Mouse (Mus musculus): ENCODE data around the gene Lmod3. TPM values are rescaled to one million over a fixed set of nuclear protein-coding genes. Genes with fewer than 3 reads are reported as not detected.

The Lmod3 gene
- polyA plus RNA-seq (2012; rRNA removed) = 0.15 TPM in 1 of 2 replicates, not detected in the other

DNA sequence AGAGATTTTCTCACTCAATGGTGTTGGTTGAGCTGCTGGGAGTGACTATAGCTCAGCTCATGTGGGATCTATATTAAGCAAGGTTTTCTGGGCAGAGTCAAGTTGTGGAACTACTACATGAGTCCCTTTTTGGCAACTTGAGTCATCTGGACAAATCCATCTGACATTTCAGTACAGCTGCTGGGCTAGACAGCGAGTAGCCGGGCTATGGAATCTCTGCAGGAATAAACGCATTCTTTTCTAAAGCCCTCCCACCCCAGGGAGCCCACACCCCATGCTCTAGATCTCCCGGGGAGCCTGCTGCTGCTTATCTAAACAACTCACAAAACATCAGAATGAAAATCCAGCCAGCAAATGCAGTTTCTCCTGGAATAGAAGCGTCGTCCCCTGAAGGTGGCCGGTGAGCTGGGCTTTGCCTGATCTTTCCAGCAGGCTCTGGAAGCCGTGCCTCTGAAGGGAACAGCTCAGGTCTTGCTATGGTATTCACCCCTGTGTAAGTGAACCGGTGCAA is at the start of gene Lmod3:
Gene Lmod3, minus strand, starts transcription at position 49 of the 511 bp plus-strand sequence.
- peak in 1 of 2 experiments; percentile 32 for DNase-seq (ENCODE audit: extremely low spot score in 1 of 2, low spot score in 1 of 2)

GRCm38 (mm10) chr6:97302303-97302702 is 49.7 kb upstream of the Lmod3 start:
- no peak for DNase-seq (ENCODE audit: extremely low spot score in 1 of 2, low spot score in 1 of 2)

DNA sequence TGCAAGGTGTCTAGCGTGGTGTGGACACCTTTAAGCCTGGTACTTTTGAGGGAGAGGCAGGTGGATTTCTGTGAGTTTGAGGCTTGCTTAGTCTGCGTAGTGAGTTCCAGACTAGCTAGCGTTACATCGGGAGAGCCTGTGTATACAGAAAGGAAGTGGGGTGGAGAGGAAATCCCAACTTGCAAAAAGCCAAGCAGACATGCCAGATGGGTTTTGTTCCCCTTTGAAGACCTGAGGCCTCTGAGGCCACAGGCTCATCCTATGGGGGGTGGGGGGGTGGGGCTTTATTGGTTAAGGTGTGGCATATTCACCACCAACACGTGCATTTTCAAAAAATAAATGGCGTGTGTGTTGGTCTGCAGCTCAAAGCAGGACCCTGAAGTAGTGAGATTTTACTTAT is 48.1 kb upstream of the Lmod3 start:
- DNase-seq (ENCODE audit: extremely low spot score in 1 of 2, low spot score in 1 of 2) = no peak

- no peak for DNase-seq (ENCODE audit: extremely low spot score in 1 of 2, low spot score in 1 of 2)
These were observed 47.6 kb upstream of the Lmod3 start for GRCm38 (mm10) chr6:97300180-97300579.

DNA sequence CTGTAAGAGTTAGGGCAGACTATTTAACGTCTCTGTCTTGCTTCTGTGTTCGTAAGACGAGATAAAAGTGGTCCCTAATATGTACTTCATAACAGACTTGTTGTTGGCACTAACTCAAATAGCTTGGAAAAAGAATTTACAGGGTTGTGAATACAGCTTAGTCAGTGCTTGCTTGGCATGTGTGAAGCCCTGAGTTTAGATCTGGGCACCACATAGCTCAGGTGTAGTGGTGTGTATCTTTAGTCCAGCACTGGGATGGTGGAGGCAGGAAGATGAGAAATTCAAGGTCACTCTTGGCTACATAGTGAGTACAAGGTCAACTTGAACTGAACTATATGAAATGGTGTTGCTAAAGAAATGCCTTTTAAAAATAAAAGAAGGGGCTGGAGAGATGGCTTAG is 44.6 kb upstream of the Lmod3 start:
- DNase-seq (ENCODE audit: extremely low spot score in 1 of 2, low spot score in 1 of 2) = no peak

GRCm38 (mm10) chr6:97295866-97296527 is 43.4 kb upstream of the Lmod3 start:
- DNase-seq (ENCODE audit: extremely low spot score in 1 of 2, low spot score in 1 of 2) = no peak

DNA sequence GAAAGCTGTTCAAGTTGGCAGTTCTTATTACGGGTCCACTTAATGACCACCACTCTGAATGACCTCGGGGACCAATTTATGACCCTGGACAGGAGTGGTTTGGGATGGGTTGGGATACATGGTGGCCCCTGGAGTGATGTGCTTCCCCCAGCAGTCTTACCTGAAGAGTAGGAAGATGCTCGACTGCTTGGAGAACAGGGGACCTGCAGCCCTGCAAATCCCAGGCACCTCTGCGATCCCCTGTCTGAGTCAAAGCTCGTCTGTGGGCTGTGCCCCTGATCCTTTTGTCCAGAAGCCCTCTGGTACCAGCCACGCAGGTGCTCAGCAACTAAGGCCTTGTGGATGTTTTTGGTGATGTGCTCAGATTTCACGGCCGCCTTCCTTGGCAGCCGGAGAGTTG is 42.9 kb upstream of the Lmod3 start:
- DNase-seq (ENCODE audit: extremely low spot score in 1 of 2, low spot score in 1 of 2) = no peak

DNA sequence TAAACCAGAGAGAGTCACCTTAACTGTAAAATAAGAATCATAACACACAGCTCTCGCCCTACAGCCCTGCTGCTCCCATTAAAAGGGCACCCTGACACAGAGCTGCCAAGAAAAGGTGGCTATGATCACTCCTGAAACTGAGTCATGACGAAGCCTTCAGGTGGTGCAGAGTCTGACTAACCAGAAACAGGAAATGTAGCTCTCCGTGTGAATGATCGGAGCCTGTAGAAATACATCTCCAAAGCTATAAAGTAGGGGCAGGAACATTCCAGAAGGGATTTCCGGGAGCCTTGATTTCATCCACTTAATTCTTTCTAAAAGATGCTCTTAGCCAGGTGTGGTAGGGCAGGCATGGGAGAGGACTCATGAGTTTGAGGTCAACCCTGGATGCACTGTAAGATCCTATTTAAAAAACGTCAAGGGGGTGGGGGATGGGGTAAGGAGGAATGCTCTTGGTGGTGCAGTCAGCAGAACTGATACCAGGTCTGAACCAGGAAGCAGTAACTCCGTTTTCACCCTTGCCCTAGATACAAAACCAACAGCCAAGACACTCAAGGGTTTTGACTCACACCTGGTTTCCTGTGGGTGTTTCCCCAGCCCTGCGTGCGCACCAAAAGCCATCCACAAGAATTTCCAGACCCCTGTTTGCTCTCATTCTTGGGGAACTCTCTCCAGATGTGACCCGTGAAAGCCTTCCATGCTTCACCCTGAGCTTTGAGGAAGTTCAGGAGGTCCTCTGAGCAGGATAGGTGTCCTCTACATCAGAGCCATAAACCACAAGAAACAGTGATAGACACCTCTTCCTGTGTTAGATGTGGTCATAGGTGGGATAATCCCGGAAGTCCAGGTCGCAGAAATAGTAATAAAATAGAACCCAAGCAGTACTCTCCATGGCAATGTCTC is 41.4 kb upstream of the Lmod3 start:
- DNase-seq (ENCODE audit: extremely low spot score in 1 of 2, low spot score in 1 of 2) = no peak

GRCm38 (mm10) chr6:97292894-97293293 is 40.3 kb upstream of the Lmod3 start:
- DNase-seq (ENCODE audit: extremely low spot score in 1 of 2, low spot score in 1 of 2) = no peak

DNA sequence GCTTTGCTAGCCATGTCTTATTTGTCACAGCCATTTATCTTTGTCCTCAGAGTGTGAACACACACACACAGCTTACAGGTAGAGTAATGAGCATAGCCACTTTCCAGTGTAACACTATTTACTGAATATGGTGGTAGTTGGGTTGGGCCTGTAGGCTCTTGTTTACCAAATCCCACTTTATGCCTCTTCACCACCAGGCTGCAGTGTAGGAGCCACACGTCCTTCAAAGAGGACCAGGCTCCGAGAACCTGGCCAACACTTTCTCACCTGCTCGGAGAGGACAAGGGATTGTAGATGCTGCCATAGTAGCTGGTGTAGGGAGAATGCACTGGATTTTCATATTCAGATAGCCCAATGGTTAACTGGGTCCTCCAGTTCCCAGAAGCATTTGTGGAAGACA is 39.5 kb upstream of the Lmod3 start:
- DNase-seq (ENCODE audit: extremely low spot score in 1 of 2, low spot score in 1 of 2) = no peak

GRCm38 (mm10) chr6:97291159-97291908 is 38.8 kb upstream of the Lmod3 start:
- DNase-seq (ENCODE audit: extremely low spot score in 1 of 2, low spot score in 1 of 2) = no peak

GRCm38 (mm10) chr6:97290687-97291086 is 38.1 kb upstream of the Lmod3 start:
- no peak for DNase-seq (ENCODE audit: extremely low spot score in 1 of 2, low spot score in 1 of 2)

DNA sequence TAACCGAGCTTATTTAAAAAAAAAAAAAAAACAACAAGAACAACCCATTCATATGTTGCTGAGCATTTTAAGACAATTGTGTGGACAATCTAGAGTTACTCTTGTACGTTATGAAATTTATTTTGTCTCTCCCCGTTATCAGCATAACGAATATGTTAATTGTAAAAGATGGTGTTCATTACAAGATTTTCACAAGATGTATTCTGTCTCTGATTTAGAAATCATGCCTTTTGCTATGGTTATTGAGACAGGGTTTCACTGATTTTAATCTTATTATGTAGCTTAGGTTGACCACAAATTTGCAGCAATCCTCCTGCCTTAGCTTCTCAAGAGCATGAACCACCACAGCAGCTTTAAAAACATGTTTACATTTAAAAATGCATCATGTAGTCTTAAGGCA is 37.3 kb upstream of the Lmod3 start:
- no peak for DNase-seq (ENCODE audit: extremely low spot score in 1 of 2, low spot score in 1 of 2)

- no peak for DNase-seq (ENCODE audit: extremely low spot score in 1 of 2, low spot score in 1 of 2)
These were observed 36.8 kb upstream of the Lmod3 start for GRCm38 (mm10) chr6:97289316-97289820.

GRCm38 (mm10) chr6:97288047-97288855 is 35.7 kb upstream of the Lmod3 start:
- no peak for DNase-seq (ENCODE audit: extremely low spot score in 1 of 2, low spot score in 1 of 2)

GRCm38 (mm10) chr6:97286332-97286731 is 33.8 kb upstream of the Lmod3 start:
- no peak for DNase-seq (ENCODE audit: extremely low spot score in 1 of 2, low spot score in 1 of 2)

- no peak for DNase-seq (ENCODE audit: extremely low spot score in 1 of 2, low spot score in 1 of 2)
These were observed 31.1 kb upstream of the Lmod3 start for GRCm38 (mm10) chr6:97283676-97284075.

DNA sequence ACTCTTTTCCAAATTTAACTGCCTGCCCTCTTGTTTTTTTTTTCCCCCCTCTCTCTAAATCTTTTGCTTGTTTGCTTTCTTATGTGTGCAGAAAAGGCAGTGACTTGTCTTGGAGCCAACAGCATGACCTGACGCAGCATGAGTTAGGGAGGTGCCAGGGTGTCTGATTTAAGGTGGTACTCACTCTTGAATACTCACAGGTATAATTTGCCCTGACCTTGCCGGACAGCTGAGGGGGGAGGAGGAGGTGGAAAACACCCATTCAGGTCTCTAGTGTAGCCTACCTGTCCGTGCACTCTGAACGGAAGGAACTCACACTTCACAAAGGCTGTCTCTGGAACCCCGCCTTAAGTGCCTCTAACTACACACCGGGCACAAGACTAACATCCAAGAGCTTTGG is 26.3 kb upstream of the Lmod3 start:
- DNase-seq (ENCODE audit: extremely low spot score in 1 of 2, low spot score in 1 of 2) = no peak

- peak; percentile 53 to 89 for DNase-seq (ENCODE audit: extremely low spot score in 1 of 2, low spot score in 1 of 2)
These were observed 25.6 kb upstream of the Lmod3 start for GRCm38 (mm10) chr6:97278014-97278787.

Measured in frontal cortex, adult 2 months (tissue).